Mouse (Mus musculus) lung, adult 2 months (tissue): Measurements from ENCODE around the gene Pifo.

Experiments
- CTCF ChIP-seq: fragments of 200-500 bp; IDR thresholded peaks from 2 replicates; pipeline ENCODE4 v1.5.1; 2011; ENCODE audit warnings: mild to moderate bottlenecking, low read length, control low read depth; ENCODE audit not compliant: insufficient read depth
- POLR2A ChIP-seq: fragments of 200-500 bp; IDR thresholded peaks from 2 replicates; pipeline ENCODE4 v1.6.1; 2011; ENCODE audit warnings: low read depth, mild to moderate bottlenecking, control low read depth, low read length, borderline replicate concordance; ENCODE audit errors: extremely low read depth

DNA sequence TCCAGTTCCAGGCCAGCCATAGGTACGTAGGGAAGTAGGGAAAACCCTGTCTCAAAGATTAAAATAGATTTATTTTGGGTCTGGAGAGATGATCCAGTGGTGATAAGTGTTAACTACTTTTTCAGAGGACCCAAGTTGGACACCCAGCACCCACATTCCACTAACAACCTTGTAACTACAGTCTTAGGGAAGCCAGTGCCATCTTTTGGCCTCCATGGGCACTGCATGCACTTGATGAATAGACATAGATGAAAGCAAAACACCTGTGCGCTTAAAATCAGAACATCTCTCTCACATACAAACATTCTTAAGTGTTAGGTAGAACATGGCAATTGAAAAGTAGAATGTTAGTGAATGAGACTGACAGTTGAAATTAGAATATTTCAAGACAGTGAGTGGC is 53.7 kb downstream of the Pifo start:
- TF ChIP-seq POLR2A, result no peak
- no peak for TF ChIP-seq CTCF
